Mouse (Mus musculus): Measurements from ENCODE around the gene Nup160.

The Nup160 gene

GRCm38 (mm10) chr2:90661426-90661825, 15.6 kb upstream of the Nup160 start:
- no peak for DNase-seq (ENCODE audit: low spot score in 2 of 2)

- no peak for DNase-seq (ENCODE audit: low spot score in 2 of 2)
Measured at GRCm38 (mm10) chr2:90666591-90667387, 10.2 kb upstream of the Nup160 start.

GRCm38 (mm10) chr2:90667388-90668265, 9.4 kb upstream of the Nup160 start:
- peak; percentile 14 to 41 for DNase-seq (ENCODE audit: low spot score in 2 of 2)

- DNase-seq (ENCODE audit: low spot score in 2 of 2): no peak
Measured at GRCm38 (mm10) chr2:90670343-90670742, 6.7 kb upstream of the Nup160 start.

GRCm38 (mm10) chr2:90673339-90673738, 3.7 kb upstream of the Nup160 start:
- DNase-seq (ENCODE audit: low spot score in 2 of 2): no peak

GRCm38 (mm10) chr2:90674555-90674954, 2.5 kb upstream of the Nup160 start:
- no peak for DNase-seq (ENCODE audit: low spot score in 2 of 2)

GRCm38 (mm10) chr2:90675488-90675887, 1.5 kb upstream of the Nup160 start:
- no peak for DNase-seq (ENCODE audit: low spot score in 2 of 2)

GRCm38 (mm10) chr2:90678256-90679060, 1.4 kb downstream of the Nup160 start:
- DNase-seq (ENCODE audit: low spot score in 2 of 2): no peak

GRCm38 (mm10) chr2:90679061-90679810, 2.2 kb downstream of the Nup160 start:
- DNase-seq (ENCODE audit: low spot score in 2 of 2): peak; percentile 90 to 93

- DNase-seq (ENCODE audit: low spot score in 2 of 2): no peak
Measured at GRCm38 (mm10) chr2:90700943-90701342, 23.9 kb downstream of the Nup160 start.

- DNase-seq (ENCODE audit: low spot score in 2 of 2): no peak
Measured at GRCm38 (mm10) chr2:90708548-90708947, 31.5 kb downstream of the Nup160 start.

GRCm38 (mm10) chr2:90715555-90716092, 38.6 kb downstream of the Nup160 start:
- no peak for DNase-seq (ENCODE audit: low spot score in 2 of 2)

- no peak for DNase-seq (ENCODE audit: low spot score in 2 of 2)
Measured at GRCm38 (mm10) chr2:90717366-90717765, 40.4 kb downstream of the Nup160 start.

GRCm38 (mm10) chr2:90717948-90718347, 40.9 kb downstream of the Nup160 start:
- DNase-seq (ENCODE audit: low spot score in 2 of 2): no peak

- DNase-seq (ENCODE audit: low spot score in 2 of 2): no peak
Measured at GRCm38 (mm10) chr2:90726818-90727217, 49.8 kb downstream of the Nup160 start.

- DNase-seq (ENCODE audit: low spot score in 2 of 2): no peak
Measured at GRCm38 (mm10) chr2:90735326-90735725, 58.3 kb downstream of the Nup160 start.

- DNase-seq (ENCODE audit: low spot score in 2 of 2): no peak
Measured at GRCm38 (mm10) chr2:90738801-90739200, 61.8 kb downstream of the Nup160 start.

- DNase-seq (ENCODE audit: low spot score in 2 of 2): no peak
Measured at GRCm38 (mm10) chr2:90739327-90739726, 62.3 kb downstream of the Nup160 start.

- no peak for DNase-seq (ENCODE audit: low spot score in 2 of 2)
Measured at GRCm38 (mm10) chr2:90739921-90740320, 62.9 kb downstream of the Nup160 start.

- no peak for DNase-seq (ENCODE audit: low spot score in 2 of 2)
Measured at GRCm38 (mm10) chr2:90744285-90745052, 67.5 kb downstream of the Nup160 start.

All from frontal cortex, postnatal 36 days (tissue).